Mouse (Mus musculus) c-Kit-negative CD71-positive TER-119-positive erythroid progenitor cells, embryonic 14.5 days (primary cell): Measurements from ENCODE around the gene Cmtr1.
A peak's percentile ranks its signal among the peaks of the same experiment; 100 is the strongest.

ENCODE experiments used
- DNase-seq: peaks from one replicate; pipeline ENCODE4 v3.0.0-alpha.2; 2013; ENCODE audit warnings: low read depth, low spot score

Gene Cmtr1

GRCm38 (mm10) chr17:29669030-29669429 is 8.6 kb downstream of the Cmtr1 start:
- no peak for DNase-seq

DNA sequence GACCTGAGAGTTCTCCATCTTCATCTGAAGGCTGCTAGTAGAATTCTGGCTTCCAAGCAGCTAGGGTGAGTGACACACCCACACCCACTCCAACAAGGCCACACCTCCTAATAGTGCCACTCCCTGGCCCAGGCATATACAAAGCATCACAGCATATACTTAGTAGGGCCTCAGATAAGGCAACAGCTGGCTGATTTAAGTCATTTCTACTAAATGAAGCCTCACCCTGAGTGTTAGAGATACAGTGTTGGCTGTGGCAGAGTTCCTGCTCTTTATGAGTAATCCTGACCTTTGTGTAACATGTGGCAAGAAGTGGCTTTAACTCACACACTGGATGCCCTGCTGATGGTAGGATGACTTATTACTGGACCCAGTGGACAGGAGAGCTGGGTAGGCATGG is 9.5 kb downstream of the Cmtr1 start:
- DNase-seq: peak; percentile 65

- no peak for DNase-seq
Measured at GRCm38 (mm10) chr17:29671021-29671420, 10.6 kb downstream of the Cmtr1 start.

GRCm38 (mm10) chr17:29673325-29673724 is 12.9 kb downstream of the Cmtr1 start:
- no peak for DNase-seq

DNA sequence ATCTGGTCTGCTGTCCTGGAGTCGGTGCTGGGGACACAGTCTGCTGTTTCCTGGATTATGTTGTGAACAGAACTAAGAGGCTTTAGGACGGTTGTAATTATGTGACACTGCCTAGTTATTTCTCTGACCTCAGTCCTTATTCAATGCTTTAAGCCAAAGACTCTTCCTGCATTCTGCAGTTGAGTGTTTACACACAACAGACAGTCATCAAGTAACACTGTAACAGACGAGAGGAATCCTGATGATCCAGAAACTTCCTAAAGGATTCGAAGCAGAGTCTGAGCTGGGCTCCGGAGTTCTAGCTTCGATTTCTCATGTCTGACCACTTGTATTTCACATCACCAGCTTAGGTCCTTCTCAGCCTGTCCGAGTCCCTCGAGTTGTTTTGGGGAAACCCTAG is 18.1 kb downstream of the Cmtr1 start:
- DNase-seq: no peak

DNA sequence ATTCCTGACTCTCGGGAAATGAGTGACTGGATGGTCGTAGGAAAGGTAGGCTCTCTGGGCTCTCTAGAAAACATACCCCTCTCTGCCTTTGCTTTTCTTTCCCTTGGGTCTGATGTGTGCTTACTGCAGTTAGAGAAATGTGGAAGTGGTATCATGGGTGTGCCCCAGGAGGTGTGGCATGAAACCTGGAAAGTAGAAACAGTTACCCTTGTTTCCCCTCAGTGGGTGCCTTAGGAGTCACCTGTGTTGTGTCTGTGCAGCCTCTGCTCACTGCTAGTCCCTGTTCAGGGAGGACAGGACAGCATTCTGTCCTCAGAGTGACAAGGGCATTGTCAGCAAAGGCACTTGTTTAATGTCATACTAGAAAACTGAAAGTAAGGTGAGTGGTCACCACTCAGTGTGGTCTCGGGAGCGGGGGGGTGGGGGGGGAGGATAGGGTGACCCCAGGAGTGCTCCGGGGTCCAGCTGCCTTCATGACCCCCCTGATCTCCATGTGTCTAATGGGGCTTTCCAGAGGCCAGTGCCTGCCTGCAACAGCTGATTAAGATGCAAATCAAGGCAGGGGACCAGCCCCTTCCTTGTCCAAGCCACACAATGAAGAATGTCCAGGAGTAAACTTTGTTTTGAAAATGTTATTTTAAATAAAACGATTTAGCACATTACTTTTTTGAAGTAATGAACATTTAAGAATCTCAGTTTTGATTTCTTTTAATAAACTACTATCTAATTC is 18.8 kb downstream of the Cmtr1 start:
- no peak for DNase-seq

DNA sequence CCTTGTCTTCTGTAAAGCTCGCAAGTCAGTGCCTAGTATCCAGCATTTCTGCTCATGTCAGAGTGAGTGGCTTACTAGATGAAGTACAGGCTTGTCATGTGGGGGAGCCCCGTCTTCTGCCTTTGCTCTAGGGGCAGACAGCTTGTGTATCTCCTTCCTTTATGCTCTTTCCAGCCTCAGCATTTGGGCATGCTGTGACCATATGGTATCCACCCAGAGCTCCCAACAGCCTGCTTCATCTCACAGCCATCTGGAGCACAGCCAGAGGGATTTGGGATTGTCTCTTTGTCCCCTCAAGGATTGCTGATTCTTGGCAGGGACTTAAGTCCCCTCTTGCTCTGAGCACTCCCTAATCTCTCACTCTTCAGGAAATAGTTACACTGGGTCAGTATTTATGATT is 19.8 kb downstream of the Cmtr1 start:
- no peak for DNase-seq

DNA sequence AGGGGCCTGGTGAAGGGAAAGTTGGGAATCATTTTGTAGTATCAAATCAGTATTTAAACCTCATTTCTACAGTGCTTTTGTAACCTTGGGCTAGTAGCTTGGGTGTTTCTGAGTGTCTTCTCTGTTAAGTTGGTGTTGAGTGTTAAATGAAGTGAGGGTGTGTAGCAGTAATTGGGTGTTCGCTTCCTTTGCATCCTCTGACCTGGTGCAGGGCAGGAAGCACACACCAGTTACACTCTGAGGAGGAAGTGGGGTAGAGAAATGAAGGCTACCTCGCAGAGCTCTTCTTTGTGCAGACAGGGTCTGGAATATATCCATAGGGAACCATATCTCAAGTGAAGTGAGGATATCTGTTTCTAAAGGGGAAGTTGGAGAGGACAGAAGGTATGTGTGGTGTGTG is 20.5 kb downstream of the Cmtr1 start:
- no peak for DNase-seq

DNA sequence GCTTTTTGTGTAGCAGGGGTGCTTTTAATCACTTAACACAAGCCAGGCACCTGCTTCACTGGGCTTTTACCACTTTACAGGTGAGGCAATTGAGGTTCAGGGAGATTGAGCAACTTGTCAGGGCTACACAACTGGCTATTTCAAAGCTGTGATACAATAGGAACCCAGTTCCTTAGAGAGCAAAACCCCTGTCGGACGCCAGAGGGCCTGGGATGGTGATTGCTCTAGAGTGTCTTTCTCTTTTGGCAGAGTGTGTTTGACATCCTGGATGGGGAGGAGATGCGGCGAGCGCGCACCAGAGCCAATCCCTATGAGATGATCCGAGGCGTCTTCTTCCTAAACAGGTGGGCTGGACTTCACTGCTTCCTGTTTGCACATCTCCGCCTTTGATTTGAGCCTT is 21.3 kb downstream of the Cmtr1 start:
- DNase-seq: no peak

- DNase-seq: no peak
Measured at GRCm38 (mm10) chr17:29682261-29682660, 21.9 kb downstream of the Cmtr1 start.

GRCm38 (mm10) chr17:29683127-29683526 is 22.7 kb downstream of the Cmtr1 start:
- DNase-seq: no peak

DNA sequence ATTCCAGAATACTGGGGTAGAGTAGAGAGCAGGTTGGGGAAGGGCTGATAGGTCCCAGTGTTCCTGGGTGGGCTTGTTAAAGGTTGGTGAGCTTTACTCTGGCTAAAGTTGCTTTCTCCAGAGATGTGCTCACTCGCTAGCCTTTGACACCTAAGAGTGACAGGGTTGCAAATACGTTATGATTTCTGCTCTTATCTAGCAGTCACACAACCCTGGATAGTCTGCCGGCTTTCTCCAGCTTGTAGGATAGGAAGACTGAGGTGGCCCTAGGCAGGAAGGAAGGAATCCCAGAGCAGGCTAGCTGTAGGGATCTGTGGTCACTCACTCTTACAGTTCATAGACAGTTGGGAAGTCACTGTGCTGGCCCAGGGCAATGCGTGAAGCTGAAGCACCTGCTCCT is 23.9 kb downstream of the Cmtr1 start:
- no peak for DNase-seq

- DNase-seq: peak; percentile 24
Measured at GRCm38 (mm10) chr17:29686771-29687170, 26.4 kb downstream of the Cmtr1 start.

DNA sequence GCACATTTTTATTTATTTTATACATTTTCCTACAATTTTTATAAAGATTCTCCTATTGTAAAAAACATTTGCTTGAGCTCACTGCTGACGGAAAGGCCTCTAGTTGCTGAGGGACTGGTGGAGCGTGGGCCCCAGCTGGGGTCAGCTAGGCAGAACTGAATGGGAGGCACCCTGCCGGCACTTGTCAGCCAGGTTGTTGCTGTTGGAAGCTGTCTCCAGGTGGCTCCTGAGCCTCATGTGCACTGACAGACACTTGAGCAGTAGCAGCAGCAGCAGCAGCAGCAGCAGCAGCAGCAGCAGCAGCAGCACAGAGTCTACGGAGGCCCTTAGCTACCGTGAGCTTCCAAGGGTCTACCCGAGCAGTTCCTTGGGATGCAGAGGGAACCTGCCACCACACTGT is 27.0 kb downstream of the Cmtr1 start:
- no peak for DNase-seq

DNA sequence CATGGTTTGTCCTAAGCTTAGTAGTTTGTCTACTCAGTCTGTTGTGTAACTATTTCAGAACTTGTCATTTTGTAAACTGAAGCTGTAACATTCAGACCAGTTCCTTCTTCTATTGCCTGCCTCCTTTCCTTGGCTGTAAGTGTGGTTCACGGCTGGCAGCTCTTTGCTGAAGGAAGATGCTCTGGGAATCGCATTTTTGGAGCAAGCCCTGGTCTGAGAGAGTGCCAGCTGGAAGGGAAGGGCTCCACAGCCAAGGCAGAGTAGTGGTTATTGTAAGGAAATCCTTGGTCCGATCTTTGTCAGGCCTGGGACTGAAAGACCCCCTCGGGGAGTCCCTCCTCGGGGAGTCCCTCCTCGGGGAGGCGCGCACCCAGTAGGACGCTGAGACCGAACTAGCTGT is 28.2 kb downstream of the Cmtr1 start:
- no peak for DNase-seq

DNA sequence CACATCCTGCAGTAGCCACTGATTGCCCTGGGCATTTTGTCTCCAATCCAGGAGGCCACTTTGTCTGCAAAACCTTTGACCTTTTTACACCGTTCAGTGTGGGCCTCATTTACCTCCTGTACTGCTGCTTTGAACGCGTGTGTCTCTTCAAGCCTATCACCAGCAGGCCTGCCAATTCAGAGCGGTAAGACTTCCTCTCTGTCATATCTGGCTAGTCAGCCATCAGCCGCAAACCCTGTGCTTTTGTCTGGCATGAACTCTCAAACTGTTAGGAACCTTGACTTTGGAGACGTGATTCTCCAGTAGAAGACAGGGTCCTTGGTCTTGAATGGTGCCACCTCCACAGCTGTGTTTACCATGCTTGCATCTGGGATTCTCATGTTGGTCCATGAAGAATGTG is 29.9 kb downstream of the Cmtr1 start:
- DNase-seq: no peak

- no peak for DNase-seq
Measured at GRCm38 (mm10) chr17:29692827-29693226, 32.4 kb downstream of the Cmtr1 start.

DNA sequence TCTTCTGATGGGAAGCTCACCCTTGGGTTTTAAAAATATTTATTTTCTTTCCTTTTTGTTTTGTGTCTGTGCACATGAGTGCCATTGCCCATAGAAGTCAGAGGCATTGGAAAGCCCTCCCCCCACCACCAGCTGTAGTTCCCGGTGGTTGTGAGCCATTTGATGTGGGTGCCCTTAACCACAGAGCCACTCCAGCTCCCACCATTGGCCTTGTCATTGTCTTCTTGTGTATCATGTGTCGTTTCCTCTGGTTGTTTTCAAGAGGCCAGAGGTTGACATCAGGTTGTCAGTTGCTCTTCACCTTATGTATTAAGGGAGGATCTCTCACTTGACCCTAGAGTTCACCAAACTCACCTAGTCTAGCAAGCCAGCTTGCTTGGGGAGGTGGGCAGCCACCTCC is 33.2 kb downstream of the Cmtr1 start:
- no peak for DNase-seq

GRCm38 (mm10) chr17:29694516-29694915 is 34.1 kb downstream of the Cmtr1 start:
- DNase-seq: no peak

DNA sequence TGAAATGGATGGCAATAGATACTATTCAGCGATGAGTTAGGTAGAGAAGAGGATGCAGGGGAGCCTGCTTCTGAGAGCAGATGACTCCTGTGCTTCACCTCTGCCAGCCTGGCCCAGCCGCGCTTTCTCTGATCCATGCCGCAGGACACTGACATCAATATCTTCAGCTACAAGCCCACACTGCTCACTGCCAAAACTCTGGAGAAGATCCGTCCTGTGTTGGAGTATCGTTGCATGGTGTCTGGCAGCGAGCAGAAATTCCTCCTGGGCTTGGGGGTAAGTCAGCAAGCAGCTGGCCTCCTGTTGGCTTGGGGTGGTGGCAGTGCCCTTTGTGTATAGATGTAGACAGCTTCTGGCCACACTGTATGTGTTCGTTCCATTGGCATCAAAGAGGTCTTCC is 36.5 kb downstream of the Cmtr1 start:
- no peak for DNase-seq

GRCm38 (mm10) chr17:29698421-29698820 is 38.0 kb downstream of the Cmtr1 start:
- DNase-seq: no peak

DNA sequence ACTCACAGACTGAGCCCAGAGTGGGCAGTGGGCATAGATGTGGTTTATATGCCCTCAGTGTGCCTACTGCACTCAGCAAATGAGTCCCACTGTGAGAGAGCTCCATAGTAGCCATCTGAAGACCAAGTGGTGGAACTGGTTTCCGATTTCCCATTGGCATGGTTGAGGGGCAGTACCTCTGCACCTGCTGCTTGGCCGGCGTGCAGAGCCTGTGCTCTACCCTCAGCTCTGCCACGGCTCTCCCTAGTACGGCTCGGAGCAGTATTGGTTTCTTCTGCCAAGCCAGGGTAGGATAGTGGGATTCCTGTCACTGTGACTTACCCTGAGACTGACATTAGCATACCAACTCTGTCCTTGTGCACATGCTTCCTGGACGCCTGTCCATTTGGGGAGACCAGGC is 40.2 kb downstream of the Cmtr1 start:
- no peak for DNase-seq

GRCm38 (mm10) chr17:29702938-29703710 is 42.7 kb downstream of the Cmtr1 start:
- no peak for DNase-seq
